Mouse (Mus musculus): ENCODE data around the gene Manbal. TPM values are rescaled to one million over a fixed set of nuclear protein-coding genes. Genes with fewer than 3 reads are reported as not detected.

The Manbal gene
- total RNA-seq, 2 experiments from 2014 or later = 8.6 to 33.9 TPM

DNA sequence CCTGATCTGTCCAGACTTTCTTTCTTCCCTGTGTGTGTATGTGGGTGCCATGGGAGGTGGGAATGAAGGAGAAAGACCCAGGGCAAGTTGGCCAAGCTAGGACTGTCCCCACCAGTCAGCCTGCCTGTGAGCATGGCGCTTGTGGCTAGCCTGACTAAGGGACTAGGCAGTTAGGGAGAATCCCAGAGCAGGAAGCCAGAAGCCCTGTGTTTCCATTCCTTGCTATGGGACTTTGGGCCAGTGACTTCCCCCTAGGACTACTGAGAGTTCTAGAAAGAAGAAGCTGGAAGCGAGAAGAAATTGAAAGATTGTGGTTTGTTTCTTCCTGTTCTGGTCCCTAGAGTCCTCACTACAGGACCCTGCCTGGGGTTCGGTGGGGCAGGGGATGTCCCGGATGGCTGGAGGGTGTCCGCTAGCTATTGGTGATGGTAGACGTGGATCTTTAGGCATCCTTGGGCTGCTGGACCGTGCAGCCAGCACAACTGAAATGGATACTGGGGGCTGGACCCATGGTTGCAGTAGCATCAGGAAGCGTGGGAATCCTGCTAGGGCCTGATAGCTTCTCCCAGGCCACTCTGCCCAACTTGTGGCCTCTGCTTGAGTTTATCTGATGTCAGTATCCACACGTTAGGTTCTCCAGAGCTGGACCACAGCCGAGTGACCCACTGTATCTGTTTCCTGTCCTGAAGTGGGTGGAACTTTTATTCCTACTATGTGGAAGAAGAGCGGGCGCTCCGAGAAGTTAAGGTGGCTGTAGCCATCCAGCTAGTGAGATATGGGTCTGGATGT is 61.2 kb downstream of the Manbal start:
- no peak for ATAC-seq (replicated peaks; ENCODE audit: low FRiP score, low TSS enrichment, poor library complexity, severe bottlenecking)

DNA sequence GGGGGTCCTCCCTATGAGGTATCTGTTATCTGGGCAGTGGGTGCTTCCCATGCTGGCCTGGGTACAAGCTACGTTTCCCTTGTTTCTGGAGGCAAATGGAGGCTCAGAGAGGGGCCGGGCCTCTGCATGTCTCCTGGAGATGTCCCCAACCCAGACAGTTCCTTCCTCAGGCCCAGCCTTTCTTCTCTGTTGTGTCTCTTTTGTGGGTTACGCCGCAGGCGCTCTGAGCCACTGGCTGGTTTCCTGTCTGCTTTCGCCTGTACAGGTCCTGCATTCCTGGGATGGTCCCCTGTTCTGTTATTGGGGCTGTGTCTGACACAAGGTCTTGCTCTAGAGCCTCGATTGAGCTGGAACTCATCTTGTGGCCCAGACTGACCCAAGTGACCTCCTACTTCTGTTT is 62.3 kb downstream of the Manbal start:
- no peak for ATAC-seq (replicated peaks; ENCODE audit: low FRiP score, low TSS enrichment, poor library complexity, severe bottlenecking)

DNA sequence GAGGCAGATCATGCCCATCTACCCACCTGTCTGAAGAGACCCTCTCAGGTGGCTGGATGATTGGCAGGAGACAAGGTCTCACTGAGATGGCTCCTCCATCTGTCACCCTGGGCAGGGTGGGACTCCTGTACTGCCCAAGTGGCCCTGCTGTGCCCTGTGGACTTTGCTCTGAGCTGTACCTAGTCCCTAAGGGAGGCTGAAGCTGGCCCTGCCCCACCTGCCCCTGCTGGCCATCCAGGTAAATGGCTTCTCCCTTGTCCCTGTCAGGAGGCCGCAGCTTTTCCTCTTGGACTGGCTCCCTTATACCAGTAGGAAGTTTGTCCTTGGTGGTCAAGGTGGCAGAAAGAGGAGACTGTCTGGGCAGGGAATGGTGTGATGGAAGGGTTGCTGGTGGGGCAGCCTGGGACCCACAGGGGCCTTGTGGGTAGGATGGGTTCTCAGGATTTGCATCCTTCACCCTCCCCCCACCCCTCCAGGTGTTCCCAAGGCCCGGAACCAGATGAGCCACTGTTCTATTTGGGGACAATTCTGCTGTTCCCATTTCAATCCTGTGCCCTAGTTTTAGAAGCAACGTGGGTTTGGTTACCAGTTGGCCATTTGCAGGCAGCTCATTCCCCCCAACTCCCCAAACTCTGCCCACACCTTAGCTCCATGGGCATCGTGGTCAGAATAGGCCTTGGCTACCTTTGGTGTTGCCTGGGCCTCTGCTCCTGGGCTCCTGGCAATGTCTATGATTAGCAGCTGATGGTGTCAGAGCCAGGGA is 63.5 kb downstream of the Manbal start:
- no peak for ATAC-seq (replicated peaks; ENCODE audit: low FRiP score, low TSS enrichment, poor library complexity, severe bottlenecking)

DNA sequence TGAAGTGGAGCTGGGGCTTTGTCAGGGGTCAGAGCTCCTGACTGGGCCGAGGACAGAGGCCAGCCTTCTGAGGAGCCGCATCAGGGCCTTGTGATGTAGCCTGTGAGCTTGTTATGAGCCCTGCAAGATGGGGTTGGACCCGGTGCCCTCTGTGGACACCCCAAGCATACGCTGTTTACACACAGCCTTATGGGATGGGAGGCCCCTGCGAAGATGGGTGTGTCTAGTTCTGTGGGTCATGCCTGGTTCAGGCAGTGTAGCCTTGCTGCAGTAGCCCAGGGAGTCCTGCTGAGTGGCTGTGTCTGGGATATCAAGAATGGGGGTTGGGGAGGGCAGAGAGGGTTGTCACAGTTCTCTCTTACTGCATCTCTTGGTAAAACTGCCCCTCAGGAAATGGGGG is 64.5 kb downstream of the Manbal start:
- ATAC-seq (replicated peaks; ENCODE audit: low FRiP score, low TSS enrichment, poor library complexity, severe bottlenecking) = no peak

DNA sequence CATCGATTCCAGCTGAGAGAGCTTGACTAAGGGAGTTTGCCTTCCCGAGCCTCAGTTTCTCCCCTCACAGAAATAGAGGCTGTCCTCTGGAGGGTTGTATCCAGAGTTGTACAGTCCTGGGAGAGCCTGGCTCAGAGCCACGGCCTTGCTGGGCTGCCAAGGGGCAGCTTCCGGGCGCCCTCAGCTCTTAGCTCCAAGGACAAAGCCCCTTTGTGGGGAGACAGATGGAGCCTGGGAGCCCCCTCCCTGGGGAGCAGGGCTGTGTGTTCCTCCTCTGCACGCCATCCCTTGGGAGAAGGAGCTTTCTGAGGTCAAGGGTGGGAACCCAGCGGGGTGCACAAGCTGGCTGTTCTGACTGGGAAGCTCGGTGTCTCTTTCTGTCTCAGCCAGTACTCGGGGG is 65.1 kb downstream of the Manbal start:
- no peak for ATAC-seq (replicated peaks; ENCODE audit: low FRiP score, low TSS enrichment, poor library complexity, severe bottlenecking)

DNA sequence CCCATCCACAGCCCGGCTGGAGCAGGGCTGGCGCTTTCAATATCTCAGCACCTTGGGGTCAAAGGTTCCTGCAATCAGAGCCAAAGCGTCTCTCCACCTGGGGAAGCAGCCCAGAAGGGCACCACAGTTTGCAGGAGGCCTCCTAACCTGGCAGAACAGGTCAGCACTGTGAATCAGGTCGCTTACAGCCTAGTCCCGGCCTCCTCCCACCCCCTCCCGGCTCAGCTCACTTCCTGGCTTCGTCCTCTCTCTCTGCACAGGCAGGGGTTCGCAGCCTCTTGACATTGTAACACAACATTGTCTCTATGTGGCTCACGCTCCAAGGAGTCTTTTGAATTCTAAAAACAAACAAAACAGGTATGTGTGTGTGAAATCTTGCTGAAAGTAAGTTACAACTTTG is 66.6 kb downstream of the Manbal start:
- no peak for ATAC-seq (replicated peaks; ENCODE audit: low FRiP score, low TSS enrichment, poor library complexity, severe bottlenecking)

DNA sequence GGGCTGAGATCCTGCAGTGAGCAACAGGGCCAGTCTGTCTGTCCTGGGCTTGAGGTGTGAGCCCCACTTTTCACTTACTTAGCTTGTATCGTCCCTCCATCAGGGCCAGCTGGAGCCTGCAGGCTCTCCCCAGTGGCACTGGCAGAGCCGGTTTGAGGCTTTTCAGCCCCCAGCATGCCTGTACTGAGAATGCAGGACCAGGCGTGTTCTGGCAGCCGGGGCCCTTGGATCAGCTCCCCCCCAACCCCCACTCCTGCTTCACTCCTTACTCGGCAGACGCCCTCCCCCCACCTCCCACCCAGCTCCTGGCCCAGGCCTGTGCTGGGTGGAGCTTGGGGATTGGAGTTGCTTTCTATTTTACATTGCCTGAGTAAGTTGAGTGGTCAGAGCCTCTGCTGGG is 67.1 kb downstream of the Manbal start:
- ATAC-seq (replicated peaks; ENCODE audit: low FRiP score, low TSS enrichment, poor library complexity, severe bottlenecking) = no peak

DNA sequence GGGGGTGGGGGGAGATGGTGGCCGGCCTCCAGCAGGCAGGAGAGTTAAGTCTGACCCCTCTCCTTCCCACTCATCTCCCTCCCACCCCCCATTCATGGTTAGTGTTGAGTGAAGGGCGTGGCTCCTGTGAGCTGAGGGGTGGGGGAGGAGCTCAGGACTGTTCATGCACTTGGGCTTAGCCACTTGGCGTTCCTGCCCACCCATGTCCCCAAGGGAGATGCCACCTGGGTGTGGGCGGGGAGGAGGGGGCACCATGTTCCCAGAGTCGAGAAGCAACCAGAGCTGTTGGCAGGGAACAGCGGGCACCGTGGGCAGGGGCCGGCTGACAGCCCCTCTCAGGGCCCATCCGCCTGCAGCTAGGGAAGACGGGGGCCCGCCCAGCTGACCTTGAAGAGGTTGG is 69.1 kb downstream of the Manbal start:
- ATAC-seq (replicated peaks; ENCODE audit: low FRiP score, low TSS enrichment, poor library complexity, severe bottlenecking) = no peak

DNA sequence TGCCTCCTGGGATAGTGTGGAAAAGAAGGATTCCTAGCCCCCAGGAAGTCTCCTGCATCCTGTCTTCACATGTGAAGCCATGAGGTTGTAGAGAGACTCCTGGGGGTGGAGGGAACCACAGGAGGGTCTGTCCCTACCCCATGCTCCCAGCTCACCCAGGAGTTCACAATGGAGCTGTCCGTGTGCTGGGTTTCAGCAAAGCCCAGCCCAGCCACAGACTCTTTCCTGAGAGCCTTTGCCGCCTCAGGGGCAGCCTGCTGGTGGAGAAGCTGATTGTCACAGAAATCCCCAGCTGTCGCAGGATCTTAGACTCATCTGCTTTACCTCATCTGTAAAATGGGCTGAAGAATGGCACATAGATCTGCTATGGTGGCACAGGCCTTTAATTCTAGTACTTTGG is 69.7 kb downstream of the Manbal start:
- no peak for ATAC-seq (replicated peaks; ENCODE audit: low FRiP score, low TSS enrichment, poor library complexity, severe bottlenecking)

DNA sequence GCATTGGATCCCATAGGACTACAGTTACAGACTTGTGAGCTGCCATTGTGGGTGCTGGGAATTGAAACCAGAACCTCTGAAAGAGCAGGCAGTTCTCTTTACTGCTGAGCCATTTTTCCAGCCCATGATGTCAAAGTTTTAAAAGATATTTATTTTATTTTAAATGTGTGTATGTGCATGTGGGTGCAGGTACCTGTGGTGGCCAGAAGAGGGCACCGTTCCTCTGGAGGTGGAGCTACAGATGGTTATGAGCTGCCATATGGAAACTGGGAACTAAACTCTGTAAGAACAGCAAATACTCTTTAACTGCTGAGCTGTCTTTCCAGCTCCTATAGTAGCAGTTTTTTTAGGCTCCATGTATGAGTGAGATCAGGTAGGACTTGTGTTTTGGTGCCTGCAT is 74.0 kb downstream of the Manbal start:
- no peak for ATAC-seq (replicated peaks; ENCODE audit: low FRiP score, low TSS enrichment, poor library complexity, severe bottlenecking)

Other genes with a start within 250 kb of the Manbal start
- gene Samhd1, start 232.3 kb upstream of the Manbal start, total RNA-seq (2014; fragmentation: Nextera tagmentation) = 63.5 and 64.5 TPM in 2 replicates
- 48.9 and 60.9 TPM in 2 replicates for gene Samhd1, start 232.3 kb upstream of the Manbal start, total RNA-seq (2017)
- gene Rbl1, start 163.1 kb upstream of the Manbal start, total RNA-seq (2014; fragmentation: Nextera tagmentation) = 61.3 and 76.0 TPM in 2 replicates
- 78.7 and 83.2 TPM in 2 replicates for gene Rbl1, start 163.1 kb upstream of the Manbal start, total RNA-seq (2017)
- 179 and 198 TPM in 2 replicates for gene Rpn2, start 88.6 kb upstream of the Manbal start, total RNA-seq (2014; fragmentation: Nextera tagmentation)
- gene Rpn2, start 88.6 kb upstream of the Manbal start, total RNA-seq (2017) = 158 and 221 TPM in 2 replicates
- gene Mroh8, start 88.0 kb upstream of the Manbal start, total RNA-seq (2014; fragmentation: Nextera tagmentation) = not detected in 2 replicates
- gene Mroh8, start 88.0 kb upstream of the Manbal start, total RNA-seq (2017) = 0.34 TPM in 1 of 2 replicates, not detected in the other
- gene Ghrh, start 20.1 kb upstream of the Manbal start, total RNA-seq (2014; fragmentation: Nextera tagmentation) = not detected in 2 replicates
- gene Ghrh, start 20.1 kb upstream of the Manbal start, total RNA-seq (2017) = not detected in 2 replicates
- 0.42 TPM in 1 of 2 replicates, not detected in the other for gene Src, start 50.9 kb downstream of the Manbal start, total RNA-seq (2014; fragmentation: Nextera tagmentation)
- gene Src, start 50.9 kb downstream of the Manbal start, total RNA-seq (2017) = 0.75 and 1.3 TPM in 2 replicates
- not detected in 2 replicates for gene Nnat, start 192.5 kb downstream of the Manbal start, total RNA-seq (2014; fragmentation: Nextera tagmentation)
- gene Nnat, start 192.5 kb downstream of the Manbal start, total RNA-seq (2017) = not detected in 2 replicates
- 22.9 and 26.2 TPM in 2 replicates for gene Blcap, start 203.7 kb downstream of the Manbal start, total RNA-seq (2014; fragmentation: Nextera tagmentation)
- gene Blcap, start 203.7 kb downstream of the Manbal start, total RNA-seq (2017) = 14.6 and 16.3 TPM in 2 replicates

All from megakaryocyte-erythroid progenitor cell, adult 5-6 weeks (primary cell).